Mouse (Mus musculus) midbrain, embryonic 13.5 days (tissue): Measurements from ENCODE around the gene Usp45. TPM values are rescaled to one million over a fixed set of nuclear protein-coding genes. Genes with fewer than 3 reads are reported as not detected.

Experiments used
- ATAC-seq: fragments of 200-750 bp; cut with Nextera tagmentation; 2 replicates; pipeline ENCODE4 v1.8.0; 2017; ENCODE audit warnings: mild to moderate bottlenecking, moderate TSS enrichment, moderate library complexity
- H3K27ac ChIP-seq: fragments of 300-500 bp; sonication (generic); 2 replicates; pipeline ENCODE4 v1.5.1; 2015; ENCODE audit warnings: inconsistent platforms, mild to moderate bottlenecking, moderate library complexity
- H3K27me3 ChIP-seq: fragments of 300-500 bp; sonication (generic); 2 replicates; pipeline ENCODE4 v1.6.1; 2015; ENCODE audit warnings: mild to moderate bottlenecking, inconsistent platforms
- H3K36me3 ChIP-seq: fragments of 300-500 bp; sonication (generic); 2 replicates; pipeline ENCODE4 v1.6.1; 2015; ENCODE audit warnings: mild to moderate bottlenecking, inconsistent platforms
- H3K4me1 ChIP-seq: fragments of 300-500 bp; sonication (generic); replicated peaks from 2 replicates; pipeline ENCODE4 v1.6.1; 2015; ENCODE audit warnings: inconsistent platforms
- H3K4me2 ChIP-seq: fragments of 300-500 bp; sonication (generic); replicated peaks from 2 replicates; pipeline ENCODE4 v1.6.1; 2015; ENCODE audit warnings: moderate library complexity, mild to moderate bottlenecking, inconsistent platforms
- H3K4me3 ChIP-seq: fragments of 300-500 bp; sonication (generic); replicated peaks from 2 replicates; pipeline ENCODE4 v1.5.1; 2015; ENCODE audit warnings: mild to moderate bottlenecking, inconsistent platforms
- H3K9ac ChIP-seq: fragments of 300-500 bp; sonication (generic); replicated peaks from 2 replicates; pipeline ENCODE4 v1.6.1; 2015; ENCODE audit warnings: mild to moderate bottlenecking, inconsistent platforms
- H3K9me3 ChIP-seq: fragments of 300-500 bp; sonication (generic); 2 replicates; pipeline ENCODE4 v1.6.1; 2016; ENCODE audit warnings: mild to moderate bottlenecking, inconsistent platforms
- WGBS: fragments of 180-500 bp; shearing (Covaris S2); methylation state at CpG from one replicate; pipeline ENCODE4 v1.1.7; 2015; 5-methylcytosine and 5-hydroxymethylcytosine counted together
- polyA plus RNA-seq: library from polyadenylated mRNA; unstranded; fragments of >200 nt; fragmentation: Nextera tagmentation; extraction: Ambion mirVana; gene quantifications from 2 replicates; pipeline ENCODE4 v1.2.1, GENCODE M21; 2015

Usp45 gene
- polyA plus RNA-seq, 1 experiment from 2014 or later: 7.8 TPM

GRCm38 (mm10) chr4:21879565-21880220, 112.7 kb downstream of the Usp45 start, which contains the start of gene Coq3:
Gene Coq3, plus strand, starts transcription at chr4:21879673.
- Histone ChIP-seq H3K4me2 (peak within 1 kb of the TSS; percentile 62), H3K9ac (peak within 1 kb of the TSS; percentile 82), H3K9me3 (no peaks in the 10 kb centered on the region), H3K4me3 (peak within 1 kb of the TSS; percentile 78), H3K36me3 (peaks cover 13% of the 10 kb centered on the region), H3K27ac (peak within 1 kb of the TSS; percentile 91), H3K27me3 (no peaks in the 10 kb centered on the region), H3K4me1 (peaks cover 6% of the 10 kb centered on the region; the same call in 1 of the 2 replicates)
- peak; percentile 96 for ATAC-seq
- WGBS: 0% methylated on average over 51 of the region's 51 CpGs

DNA sequence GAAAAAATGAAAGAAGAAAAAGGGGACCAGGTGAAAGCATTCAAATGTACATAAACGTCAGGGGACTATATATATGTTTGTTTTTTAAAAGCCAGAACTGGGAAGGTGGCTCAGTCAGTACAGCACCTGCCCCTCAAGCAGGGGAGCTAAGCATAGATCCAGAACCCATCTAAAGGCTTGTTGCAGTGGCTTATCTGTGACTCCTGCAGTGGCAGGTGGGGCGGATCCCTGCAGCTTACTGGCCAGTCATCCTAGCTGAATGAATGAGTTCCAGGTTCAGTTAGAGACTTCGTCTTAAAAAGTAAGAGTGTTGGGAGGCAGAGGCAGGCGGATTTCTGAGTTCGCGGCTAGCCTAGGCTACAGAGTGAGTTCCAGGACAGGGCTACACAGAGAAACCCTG, 115.8 kb downstream of the Usp45 start:
- Histone ChIP-seq H3K4me3 (no peak overlapping the region), H3K27me3 (no peaks in the 10 kb centered on the region), H3K9ac (no peak overlapping the region), H3K36me3 (no peaks in the 10 kb centered on the region), H3K4me2 (no peak overlapping the region), H3K4me1 (peaks cover 6% of the 10 kb centered on the region; the same call in 1 of the 2 replicates), H3K27ac (no peak overlapping the region), H3K9me3 (no peaks in the 10 kb centered on the region)
- no peak for ATAC-seq
- WGBS: 95% methylated on average over 6 of the region's 6 CpGs

DNA sequence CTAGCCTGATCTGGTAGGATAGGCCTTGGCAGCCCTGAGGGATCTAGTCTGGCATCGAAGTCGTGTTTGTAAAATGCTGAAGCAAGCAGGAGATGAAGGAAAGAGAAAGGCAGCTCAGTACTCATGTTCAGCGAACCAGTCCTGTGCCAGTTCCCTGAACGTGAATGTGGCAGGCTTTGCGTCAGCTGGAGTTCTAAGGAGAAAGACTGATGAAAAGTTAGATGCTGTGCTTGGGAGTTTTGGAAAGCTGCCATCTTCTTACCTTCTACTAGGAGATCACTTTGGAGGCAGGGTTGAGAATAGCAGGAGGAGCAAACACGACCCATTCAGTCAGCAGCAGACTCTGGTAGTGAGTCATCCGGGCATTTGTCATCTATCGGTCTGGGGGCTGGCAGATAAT, 118.9 kb downstream of the Usp45 start:
- H3K9ac ChIP-seq: no peak overlapping the region
- H3K36me3 ChIP-seq: no peaks in the 10 kb centered on the region
- ATAC-seq: no peak
- H3K4me3 ChIP-seq: no peak overlapping the region
- WGBS: 95% methylated on average over 8 of the region's 8 CpGs
- no peaks in the 10 kb centered on the region for H3K27me3 ChIP-seq
- H3K9me3 ChIP-seq: no peaks in the 10 kb centered on the region
- no peaks in the 10 kb centered on the region for H3K4me1 ChIP-seq
- H3K27ac ChIP-seq: no peak overlapping the region
- no peak overlapping the region for H3K4me2 ChIP-seq

Other genes starting within 250 kb of the Usp45 start
- gene Prdm13, start 81.2 kb upstream of the Usp45 start, polyA plus RNA-seq: 0.28 and 0.45 TPM in 2 replicates
- gene Ccnc, start 39.5 kb upstream of the Usp45 start, polyA plus RNA-seq: 65.7 and 75.0 TPM in 2 replicates
- 28.5 and 30.6 TPM in 2 replicates for gene Tstd3, start 56 bp downstream of the Usp45 start, polyA plus RNA-seq
- 216 and 226 TPM in 2 replicates for gene Pnisr, start 80.4 kb downstream of the Usp45 start, polyA plus RNA-seq
- gene Coq3, start 112.5 kb downstream of the Usp45 start, polyA plus RNA-seq: 11.1 and 11.8 TPM in 2 replicates
- gene Faxc, start 164.2 kb downstream of the Usp45 start, polyA plus RNA-seq: 19.8 and 21.6 TPM in 2 replicates